Mouse (Mus musculus) liver, postnatal 0 days (tissue): ENCODE results near the gene Exd2.

Source experiments
- CTCF ChIP-seq: sonication (generic); IDR thresholded peaks from 2 replicates; pipeline ENCODE4 v1.5.1; 2016; ENCODE audit warnings: antibody characterized with exemption, low read depth
- EP300 ChIP-seq: IDR thresholded peaks from 2 replicates; pipeline ENCODE4 v1.6.1; 2016; ENCODE audit warnings: antibody characterized with exemption, low read depth, mild to moderate bottlenecking

DNA sequence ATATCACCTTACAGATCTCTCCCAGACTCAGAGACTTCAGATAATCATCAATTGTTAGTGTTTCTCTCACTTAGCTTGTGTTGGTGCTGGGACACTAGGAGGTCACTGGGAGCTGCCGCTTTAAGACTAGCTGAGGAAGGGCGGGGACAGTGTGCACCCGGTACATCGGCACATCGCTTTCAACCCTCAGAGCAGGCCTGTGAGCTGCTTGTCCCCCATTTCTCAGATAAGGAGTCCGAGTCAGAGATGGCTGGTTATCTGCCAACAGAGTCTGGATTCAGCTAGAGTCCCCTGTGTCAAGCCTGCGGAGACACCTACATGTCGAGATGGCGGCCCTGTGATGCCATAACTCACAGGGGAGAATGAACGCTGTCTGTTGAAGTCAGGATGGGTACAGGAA is 68.7 kb downstream of the Exd2 start:
- TF ChIP-seq CTCF (no peak), EP300 (no peak)
